Mouse (Mus musculus): ENCODE results near the gene Sh2d4b.

Gene Sh2d4b

GRCm38 (mm10) chr14:40893196-40893595 lies at the start of gene Sh2d4b:
TSS of gene Sh2d4b (minus strand) at chr14:40893266.
- DNase-seq (ENCODE audit: low read depth, low spot score) = no peak

GRCm38 (mm10) chr14:40942429-40942828 lies 49.4 kb upstream of the Sh2d4b start:
- no peak for DNase-seq (ENCODE audit: low read depth, low spot score)

- no peak for DNase-seq (ENCODE audit: low read depth, low spot score)
Observed at GRCm38 (mm10) chr14:40938380-40938987, 45.4 kb upstream of the Sh2d4b start.

- DNase-seq (ENCODE audit: low read depth, low spot score) = no peak
Observed at GRCm38 (mm10) chr14:40937052-40937451, 44.0 kb upstream of the Sh2d4b start.

GRCm38 (mm10) chr14:40935481-40935880 lies 42.4 kb upstream of the Sh2d4b start:
- no peak for DNase-seq (ENCODE audit: low read depth, low spot score)

- no peak for DNase-seq (ENCODE audit: low read depth, low spot score)
Observed at GRCm38 (mm10) chr14:40935054-40935453, 42.0 kb upstream of the Sh2d4b start.

GRCm38 (mm10) chr14:40933328-40933727 lies 40.3 kb upstream of the Sh2d4b start:
- DNase-seq (ENCODE audit: low read depth, low spot score) = no peak

GRCm38 (mm10) chr14:40932225-40932624 lies 39.2 kb upstream of the Sh2d4b start:
- DNase-seq (ENCODE audit: low read depth, low spot score) = no peak

GRCm38 (mm10) chr14:40931115-40931829 lies 38.2 kb upstream of the Sh2d4b start:
- no peak for DNase-seq (ENCODE audit: low read depth, low spot score)

- DNase-seq (ENCODE audit: low read depth, low spot score) = no peak
Observed at GRCm38 (mm10) chr14:40929943-40930342, 36.9 kb upstream of the Sh2d4b start.

GRCm38 (mm10) chr14:40928897-40929296 lies 35.8 kb upstream of the Sh2d4b start:
- DNase-seq (ENCODE audit: low read depth, low spot score) = no peak

- no peak for DNase-seq (ENCODE audit: low read depth, low spot score)
Observed at GRCm38 (mm10) chr14:40927041-40927440, 34.0 kb upstream of the Sh2d4b start.

- DNase-seq (ENCODE audit: low read depth, low spot score) = peak; percentile 56
Observed at GRCm38 (mm10) chr14:40924378-40925113, 31.5 kb upstream of the Sh2d4b start.

- DNase-seq (ENCODE audit: low read depth, low spot score) = no peak
Observed at GRCm38 (mm10) chr14:40921241-40921640, 28.2 kb upstream of the Sh2d4b start.

GRCm38 (mm10) chr14:40919521-40919920 lies 26.5 kb upstream of the Sh2d4b start:
- no peak for DNase-seq (ENCODE audit: low read depth, low spot score)

GRCm38 (mm10) chr14:40918477-40918876 lies 25.4 kb upstream of the Sh2d4b start:
- DNase-seq (ENCODE audit: low read depth, low spot score) = no peak

GRCm38 (mm10) chr14:40917632-40918031 lies 24.6 kb upstream of the Sh2d4b start:
- DNase-seq (ENCODE audit: low read depth, low spot score) = peak; percentile 89

GRCm38 (mm10) chr14:40916667-40917066 lies 23.6 kb upstream of the Sh2d4b start:
- no peak for DNase-seq (ENCODE audit: low read depth, low spot score)

GRCm38 (mm10) chr14:40915838-40916237 lies 22.8 kb upstream of the Sh2d4b start:
- DNase-seq (ENCODE audit: low read depth, low spot score) = no peak

GRCm38 (mm10) chr14:40914701-40915100 lies 21.6 kb upstream of the Sh2d4b start:
- DNase-seq (ENCODE audit: low read depth, low spot score) = no peak

GRCm38 (mm10) chr14:40913709-40914108 lies 20.6 kb upstream of the Sh2d4b start:
- no peak for DNase-seq (ENCODE audit: low read depth, low spot score)

GRCm38 (mm10) chr14:40911529-40911928 lies 18.5 kb upstream of the Sh2d4b start:
- no peak for DNase-seq (ENCODE audit: low read depth, low spot score)

- DNase-seq (ENCODE audit: low read depth, low spot score) = no peak
Observed at GRCm38 (mm10) chr14:40908763-40909162, 15.7 kb upstream of the Sh2d4b start.

Measured in mesoderm, embryonic 11.5 days (tissue).